Mouse (Mus musculus): Measurements from ENCODE around the gene Aagab. TPM values are rescaled to one million over a fixed set of nuclear protein-coding genes. Genes with fewer than 3 reads are reported as not detected.

Aagab gene
- total and polyA plus RNA-seq, 2 experiments from 2014 or later = 46.7 to 51.0 TPM

- no peak overlapping the region for H3K4me2 ChIP-seq (ENCODE audit: low read depth)
- TF ChIP-seq CTCF (IDR thresholded peaks at IDR 0.05; ENCODE audit: low read depth) = no peak
- no peaks in the 10 kb centered on the region for H3K27me3 ChIP-seq (ENCODE audit: insufficient read depth, low read length)
- H3K36me3 ChIP-seq (ENCODE audit: insufficient read depth) = no peaks in the 10 kb centered on the region
- no peaks in the 10 kb centered on the region for H3K4me1 ChIP-seq (ENCODE audit: insufficient read depth)
- 78% methylated on average over 4 of the region's 4 CpGs for WGBS
- ATAC-seq (no peak), DNase-seq (no peak)
- peaks cover under 1% of the 10 kb centered on the region; the same call in 1 of the 2 replicates for H3K9me3 ChIP-seq (ENCODE audit: low read length)
- no peak overlapping the region for H3K9ac ChIP-seq
- H3K27ac ChIP-seq (ENCODE audit: low read depth, low read length) = no peak overlapping the region
- H3K4me3 ChIP-seq (ENCODE audit: low read depth, low read length) = no peak overlapping the region
Measured at GRCm38 (mm10) chr9:63581778-63582177, 20.7 kb upstream of the Aagab start.

GRCm38 (mm10) chr9:63585251-63585650 lies 17.2 kb upstream of the Aagab start:
- whole genome bisulfite sequencing = 87% methylated on average over 6 of the region's 6 CpGs
- peaks cover 4% of the 10 kb centered on the region; the same call in 1 of the 2 replicates for H3K9me3 ChIP-seq (ENCODE audit: low read length)
- no peak overlapping the region for H3K27ac ChIP-seq (ENCODE audit: low read depth, low read length)
- H3K4me2 ChIP-seq (ENCODE audit: low read depth) = no peak overlapping the region
- ATAC-seq (no peak), DNase-seq (no peak)
- no peak overlapping the region for H3K4me3 ChIP-seq (ENCODE audit: low read depth, low read length)
- H3K4me1 ChIP-seq (ENCODE audit: insufficient read depth) = no peaks in the 10 kb centered on the region
- no peak for TF ChIP-seq CTCF (IDR thresholded peaks at IDR 0.05; ENCODE audit: low read depth)
- no peaks in the 10 kb centered on the region for H3K36me3 ChIP-seq (ENCODE audit: insufficient read depth)
- H3K27me3 ChIP-seq (ENCODE audit: insufficient read depth, low read length) = no peaks in the 10 kb centered on the region
- H3K9ac ChIP-seq = no peak overlapping the region

- no peak for TF ChIP-seq CTCF (IDR thresholded peaks at IDR 0.05; ENCODE audit: low read depth)
- no peak for DNase-seq
- Histone ChIP-seq H3K4me1 (ENCODE audit: insufficient read depth) (no peaks in the 10 kb centered on the region), H3K9me3 (ENCODE audit: low read length) (peaks cover 4% of the 10 kb centered on the region; the same call in 1 of the 2 replicates), H3K27ac (ENCODE audit: low read depth, low read length) (no peak overlapping the region), H3K9ac (no peak overlapping the region), H3K36me3 (ENCODE audit: insufficient read depth) (no peaks in the 10 kb centered on the region), H3K4me2 (ENCODE audit: low read depth) (no peak overlapping the region), H3K27me3 (ENCODE audit: insufficient read depth, low read length) (no peaks in the 10 kb centered on the region), H3K4me3 (ENCODE audit: low read depth, low read length) (no peak overlapping the region)
- WGBS = 75% methylated on average over 6 of the region's 6 CpGs
- no peak for ATAC-seq
Measured at GRCm38 (mm10) chr9:63589209-63589608, 13.3 kb upstream of the Aagab start.

- DNase-seq (no peak), ATAC-seq (no peak)
- H3K36me3 ChIP-seq (ENCODE audit: insufficient read depth) = no peaks in the 10 kb centered on the region
- peaks cover 4% of the 10 kb centered on the region; the same call in 1 of the 2 replicates for H3K9me3 ChIP-seq (ENCODE audit: low read length)
- H3K9ac ChIP-seq = no peak overlapping the region
- H3K4me3 ChIP-seq (ENCODE audit: low read depth, low read length) = no peak overlapping the region
- WGBS = 90% methylated on average over 4 of the region's 4 CpGs
- no peak overlapping the region for H3K4me2 ChIP-seq (ENCODE audit: low read depth)
- no peak overlapping the region for H3K27ac ChIP-seq (ENCODE audit: low read depth, low read length)
- H3K4me1 ChIP-seq (ENCODE audit: insufficient read depth) = no peaks in the 10 kb centered on the region
- TF ChIP-seq CTCF (IDR thresholded peaks at IDR 0.05; ENCODE audit: low read depth) = no peak
- H3K27me3 ChIP-seq (ENCODE audit: insufficient read depth, low read length) = no peaks in the 10 kb centered on the region
Measured at GRCm38 (mm10) chr9:63590592-63590991, 11.9 kb upstream of the Aagab start.

- no peaks in the 10 kb centered on the region for H3K36me3 ChIP-seq (ENCODE audit: insufficient read depth)
- no peak for DNase-seq
- no peak overlapping the region for H3K4me2 ChIP-seq (ENCODE audit: low read depth)
- no peak overlapping the region for H3K27ac ChIP-seq (ENCODE audit: low read depth, low read length)
- H3K27me3 ChIP-seq (ENCODE audit: insufficient read depth, low read length) = no peaks in the 10 kb centered on the region
- no peak for ATAC-seq
- no peak overlapping the region for H3K9ac ChIP-seq
- no peak overlapping the region for H3K4me3 ChIP-seq (ENCODE audit: low read depth, low read length)
- no peaks in the 10 kb centered on the region for H3K4me1 ChIP-seq (ENCODE audit: insufficient read depth)
- 90% methylated on average over 8 of the region's 8 CpGs for WGBS
- H3K9me3 ChIP-seq (ENCODE audit: low read length) = peaks cover 4% of the 10 kb centered on the region; the same call in 1 of the 2 replicates
- TF ChIP-seq CTCF (IDR thresholded peaks at IDR 0.05; ENCODE audit: low read depth) = no peak
Measured at GRCm38 (mm10) chr9:63591661-63592256, 10.7 kb upstream of the Aagab start.

GRCm38 (mm10) chr9:63595032-63595431 lies 7.4 kb upstream of the Aagab start:
- Histone ChIP-seq H3K4me1 (ENCODE audit: insufficient read depth) (no peaks in the 10 kb centered on the region), H3K9ac (no peak overlapping the region), H3K36me3 (ENCODE audit: insufficient read depth) (no peaks in the 10 kb centered on the region), H3K4me2 (ENCODE audit: low read depth) (no peak overlapping the region), H3K9me3 (ENCODE audit: low read length) (no peaks in the 10 kb centered on the region), H3K27me3 (ENCODE audit: insufficient read depth, low read length) (no peaks in the 10 kb centered on the region), H3K27ac (ENCODE audit: low read depth, low read length) (no peak overlapping the region), H3K4me3 (ENCODE audit: low read depth, low read length) (no peak overlapping the region)
- no peak for TF ChIP-seq CTCF (IDR thresholded peaks at IDR 0.05; ENCODE audit: low read depth)
- WGBS = 95% methylated on average over 1 of the region's 1 CpGs
- ATAC-seq (no peak), DNase-seq (no peak)

GRCm38 (mm10) chr9:63595652-63596051 lies 6.8 kb upstream of the Aagab start:
- DNase-seq = peak; percentile 16
- H3K27me3 ChIP-seq (ENCODE audit: insufficient read depth, low read length) = no peaks in the 10 kb centered on the region
- no peak overlapping the region for H3K4me3 ChIP-seq (ENCODE audit: low read depth, low read length)
- H3K9me3 ChIP-seq (ENCODE audit: low read length) = no peaks in the 10 kb centered on the region
- H3K36me3 ChIP-seq (ENCODE audit: insufficient read depth) = no peaks in the 10 kb centered on the region
- H3K9ac ChIP-seq = no peak overlapping the region
- H3K4me1 ChIP-seq (ENCODE audit: insufficient read depth) = no peaks in the 10 kb centered on the region
- H3K27ac ChIP-seq (ENCODE audit: low read depth, low read length) = no peak overlapping the region
- H3K4me2 ChIP-seq (ENCODE audit: low read depth) = no peak overlapping the region
- no peak for ATAC-seq
- 58% methylated on average over 8 of the region's 8 CpGs for WGBS
- no peak for TF ChIP-seq CTCF (IDR thresholded peaks at IDR 0.05; ENCODE audit: low read depth)

Measured in forebrain, postnatal 0 days (tissue).